Mouse (Mus musculus): ENCODE data around the gene Rptor. TPM values are rescaled to one million over a fixed set of nuclear protein-coding genes. Genes with fewer than 3 reads are reported as not detected.

Rptor gene
- polyA plus RNA-seq, 2 experiments: 3.7 to 5.8 TPM

DNA sequence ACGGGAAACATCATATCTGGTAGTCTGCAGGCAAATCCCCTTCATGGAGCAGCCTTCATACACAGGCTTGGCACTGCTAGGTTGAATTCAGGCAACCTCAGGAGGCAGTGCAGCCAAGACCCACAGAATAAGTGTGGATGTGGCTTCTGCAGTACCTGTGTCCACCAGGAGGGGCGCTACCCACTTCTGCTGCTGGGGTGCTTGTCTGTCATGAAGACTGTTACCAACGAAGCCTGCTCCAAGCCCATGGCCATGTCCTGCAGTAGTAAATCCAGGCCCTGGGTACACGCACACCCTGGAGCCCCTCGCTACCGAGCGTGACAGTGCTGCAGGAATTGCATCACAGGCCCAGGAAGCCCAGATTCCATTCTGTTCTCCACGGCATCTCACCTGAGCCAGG lies 317.2 kb downstream of the Rptor start:
- no peaks in the 10 kb centered on the region for H3K9me3 ChIP-seq (ENCODE audit: control insufficient read depth, low read length)
- no peak overlapping the region for H3K27ac ChIP-seq
- no peaks in the 10 kb centered on the region for H3K4me1 ChIP-seq (replicated peaks; ENCODE audit: control insufficient read depth in 2 of 2, insufficient read depth in 2 of 2, low read length in 1 of 2)
- WGBS (ENCODE audit: insufficient replicate concordance): 61% methylated on average over 8 of the region's 8 CpGs
- H3K4me2 ChIP-seq (ENCODE audit: low read depth): no peak overlapping the region
- ATAC-seq (ENCODE audit: insufficient read depth): 0 out of 2 replicates have a peak, but pooled peaks have one; percentile 14
- no peaks in the 10 kb centered on the region for H3K27me3 ChIP-seq (ENCODE audit: control insufficient read depth, insufficient read depth, low read length)
- peak; percentile 95 for TF ChIP-seq CTCF (IDR thresholded peaks at IDR 0.05; ENCODE audit: low read depth)
- no peak for TF ChIP-seq EP300 (IDR thresholded peaks at IDR 0.05; ENCODE audit: low read depth)
- peaks cover 5% of the 10 kb centered on the region for H3K36me3 ChIP-seq (replicated peaks; ENCODE audit: control insufficient read depth, insufficient read depth, low read depth)
- no peak overlapping the region for H3K9ac ChIP-seq (replicated peaks)
- DNase-seq (ENCODE audit: low read depth in 3 of 3, low spot score in 3 of 3): no peak
- H3K4me3 ChIP-seq (ENCODE audit: insufficient read depth in 1 of 2, low read depth in 2 of 2, low read length in 2 of 2): no peak overlapping the region

DNA sequence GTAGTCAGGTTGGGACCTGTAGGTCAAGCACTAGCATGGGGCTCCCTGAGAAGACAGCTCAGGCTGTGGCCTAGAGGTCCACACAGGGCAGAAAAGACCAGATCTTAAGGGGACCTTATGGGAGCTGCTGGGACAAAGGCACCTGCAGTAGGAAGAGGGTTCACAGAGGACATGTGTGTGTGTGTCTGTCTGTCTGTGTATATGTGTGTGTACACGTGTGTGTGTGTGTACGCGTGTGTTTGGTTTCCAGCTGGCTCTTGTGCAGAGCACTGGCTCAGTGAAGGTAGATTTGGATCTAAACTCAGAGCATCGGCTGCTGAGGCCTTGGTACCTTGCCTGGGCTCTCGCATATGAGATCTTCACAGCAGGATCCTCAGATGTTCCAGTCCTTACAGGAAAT lies 318.0 kb downstream of the Rptor start:
- Histone ChIP-seq H3K9ac (replicated peaks) (no peak overlapping the region), H3K36me3 (replicated peaks; ENCODE audit: control insufficient read depth, insufficient read depth, low read depth) (peaks cover 5% of the 10 kb centered on the region), H3K9me3 (ENCODE audit: control insufficient read depth, low read length) (no peaks in the 10 kb centered on the region), H3K27me3 (ENCODE audit: control insufficient read depth, insufficient read depth, low read length) (no peaks in the 10 kb centered on the region), H3K4me1 (replicated peaks; ENCODE audit: control insufficient read depth in 2 of 2, insufficient read depth in 2 of 2, low read length in 1 of 2) (no peaks in the 10 kb centered on the region), H3K4me2 (ENCODE audit: low read depth) (no peak overlapping the region), H3K4me3 (ENCODE audit: insufficient read depth in 1 of 2, low read depth in 2 of 2, low read length in 2 of 2) (no peak overlapping the region), H3K27ac (no peak overlapping the region)
- WGBS (ENCODE audit: insufficient replicate concordance): 74% methylated on average over 5 of the region's 5 CpGs
- DNase-seq (ENCODE audit: low read depth in 3 of 3, low spot score in 3 of 3) (no peak), ATAC-seq (ENCODE audit: insufficient read depth) (no peak)
- TF ChIP-seq EP300 (IDR thresholded peaks at IDR 0.05; ENCODE audit: low read depth) (no peak), CTCF (IDR thresholded peaks at IDR 0.05; ENCODE audit: low read depth) (no peak)

DNA sequence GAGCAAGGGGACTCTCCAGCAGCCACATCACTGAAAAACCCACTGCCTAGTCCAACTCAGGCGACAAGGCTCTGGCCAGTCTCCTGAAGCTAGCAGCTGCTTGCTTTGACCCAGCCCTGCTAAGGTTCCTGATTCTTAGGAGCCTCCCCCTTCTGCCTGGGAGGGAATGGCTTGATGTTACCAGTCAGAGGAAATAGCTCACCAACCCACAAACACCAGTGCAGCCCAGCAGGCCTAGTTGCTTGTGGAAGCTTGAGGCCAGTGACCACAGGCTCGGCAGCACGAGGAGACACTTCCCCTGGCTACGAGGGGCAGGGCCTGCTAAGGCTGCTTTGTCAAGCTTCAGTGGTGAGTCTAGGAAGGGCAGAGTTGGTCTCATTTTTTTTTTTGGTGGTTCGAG lies 322.5 kb downstream of the Rptor start:
- H3K4me2 ChIP-seq (ENCODE audit: low read depth): no peak overlapping the region
- H3K4me1 ChIP-seq (replicated peaks; ENCODE audit: control insufficient read depth in 2 of 2, insufficient read depth in 2 of 2, low read length in 1 of 2): no peaks in the 10 kb centered on the region; a peak in 1 of 4 replicates
- no peaks in the 10 kb centered on the region for H3K27me3 ChIP-seq (ENCODE audit: control insufficient read depth, insufficient read depth, low read length)
- H3K9ac ChIP-seq (replicated peaks): no peak overlapping the region
- H3K4me3 ChIP-seq (ENCODE audit: insufficient read depth in 1 of 2, low read depth in 2 of 2, low read length in 2 of 2): no peak overlapping the region
- ATAC-seq (ENCODE audit: insufficient read depth) (0 out of 2 replicates have a peak, but pooled peaks have one; percentile 13), DNase-seq (ENCODE audit: low read depth in 3 of 3, low spot score in 3 of 3) (no peak)
- TF ChIP-seq EP300 (IDR thresholded peaks at IDR 0.05; ENCODE audit: low read depth): no peak
- no peak for TF ChIP-seq CTCF (IDR thresholded peaks at IDR 0.05; ENCODE audit: low read depth)
- no peaks in the 10 kb centered on the region for H3K36me3 ChIP-seq (replicated peaks; ENCODE audit: control insufficient read depth, insufficient read depth, low read depth)
- no peak overlapping the region for H3K27ac ChIP-seq
- no peaks in the 10 kb centered on the region for H3K9me3 ChIP-seq (ENCODE audit: control insufficient read depth, low read length)
- 19% methylated on average over 5 of the region's 5 CpGs for WGBS (ENCODE audit: insufficient replicate concordance)

DNA sequence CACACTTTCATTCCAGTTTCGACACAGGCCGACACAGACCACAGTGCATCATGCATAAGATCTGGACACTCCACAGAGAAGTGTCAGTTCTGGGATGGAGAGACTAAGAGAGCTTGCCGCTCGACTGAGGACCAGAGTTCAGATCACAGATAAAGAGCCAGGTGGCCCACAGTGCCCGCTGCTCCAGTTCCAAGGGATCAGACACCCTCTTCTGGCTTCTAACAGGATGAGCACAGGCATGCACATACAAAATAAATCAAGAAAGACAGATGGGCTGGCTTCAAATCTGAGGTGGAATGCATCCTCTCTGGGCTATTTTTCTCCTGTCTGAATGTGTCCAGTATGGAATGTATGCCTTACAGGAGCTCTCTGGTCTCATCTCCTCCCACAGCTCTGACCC lies 324.1 kb downstream of the Rptor start:
- Histone ChIP-seq H3K9me3 (ENCODE audit: control insufficient read depth, low read length) (no peaks in the 10 kb centered on the region), H3K4me2 (ENCODE audit: low read depth) (no peak overlapping the region), H3K9ac (replicated peaks) (no peak overlapping the region), H3K27me3 (ENCODE audit: control insufficient read depth, insufficient read depth, low read length) (no peaks in the 10 kb centered on the region), H3K4me3 (ENCODE audit: insufficient read depth in 1 of 2, low read depth in 2 of 2, low read length in 2 of 2) (no peak overlapping the region), H3K36me3 (replicated peaks; ENCODE audit: control insufficient read depth, insufficient read depth, low read depth) (no peaks in the 10 kb centered on the region), H3K4me1 (replicated peaks; ENCODE audit: control insufficient read depth in 2 of 2, insufficient read depth in 2 of 2, low read length in 1 of 2) (no peaks in the 10 kb centered on the region; a peak in 1 of 4 replicates), H3K27ac (no peak overlapping the region)
- ATAC-seq (ENCODE audit: insufficient read depth) (no peak), DNase-seq (ENCODE audit: low read depth in 3 of 3, low spot score in 3 of 3) (no peak)
- 56% methylated on average over 5 of the region's 5 CpGs for WGBS (ENCODE audit: insufficient replicate concordance)
- TF ChIP-seq CTCF (IDR thresholded peaks at IDR 0.05; ENCODE audit: low read depth) (no peak), EP300 (IDR thresholded peaks at IDR 0.05; ENCODE audit: low read depth) (no peak)

DNA sequence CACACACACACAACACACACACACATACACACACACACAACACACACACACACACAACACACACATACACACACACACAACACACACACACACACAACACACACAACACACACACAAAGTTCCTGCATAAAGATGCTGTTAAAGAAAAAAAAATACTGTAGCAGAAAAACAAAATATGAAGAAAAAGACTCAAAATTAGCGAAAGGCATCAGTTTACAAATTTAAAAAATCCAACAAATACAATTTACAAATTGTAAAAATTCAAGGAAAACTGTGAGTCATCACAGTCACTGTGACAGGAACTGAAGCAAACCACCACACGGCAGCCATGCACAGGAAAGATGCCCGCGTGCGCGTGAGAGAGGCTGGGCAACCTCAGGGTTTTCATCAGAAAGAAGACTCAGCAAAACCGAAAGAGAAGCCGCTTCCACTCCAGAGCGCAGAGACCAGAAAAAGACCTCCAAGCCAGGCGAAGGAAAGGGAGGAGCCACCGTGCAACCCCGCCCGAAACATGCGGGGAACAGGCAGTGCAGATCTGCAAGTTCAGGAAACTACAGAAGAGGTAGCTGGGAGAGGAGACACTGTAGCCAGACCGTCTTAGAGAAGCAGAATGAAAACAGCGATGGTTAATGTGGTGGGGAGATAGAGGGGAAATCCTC lies 325.4 kb downstream of the Rptor start:
- TF ChIP-seq CTCF (IDR thresholded peaks at IDR 0.05; ENCODE audit: low read depth): no peak
- TF ChIP-seq EP300 (IDR thresholded peaks at IDR 0.05; ENCODE audit: low read depth): no peak
- no peak overlapping the region for H3K9ac ChIP-seq (replicated peaks)
- no peaks in the 10 kb centered on the region for H3K27me3 ChIP-seq (ENCODE audit: control insufficient read depth, insufficient read depth, low read length)
- H3K27ac ChIP-seq: no peak overlapping the region
- no peaks in the 10 kb centered on the region; a peak in 1 of 4 replicates for H3K4me1 ChIP-seq (replicated peaks; ENCODE audit: control insufficient read depth in 2 of 2, insufficient read depth in 2 of 2, low read length in 1 of 2)
- peak overlapping the region; percentile 48 for H3K4me2 ChIP-seq (ENCODE audit: low read depth)
- 0 out of 4 replicates have a peak overlapping the region, but pooled peaks of 1 of the 2 experiments have one; percentile 6 for H3K4me3 ChIP-seq (ENCODE audit: insufficient read depth in 1 of 2, low read depth in 2 of 2, low read length in 2 of 2)
- 8% methylated on average over 16 of the region's 16 CpGs for WGBS (ENCODE audit: insufficient replicate concordance)
- no peaks in the 10 kb centered on the region for H3K36me3 ChIP-seq (replicated peaks; ENCODE audit: control insufficient read depth, insufficient read depth, low read depth)
- H3K9me3 ChIP-seq (ENCODE audit: control insufficient read depth, low read length): no peaks in the 10 kb centered on the region
- ATAC-seq (ENCODE audit: insufficient read depth): peak; percentile 45
- DNase-seq (ENCODE audit: low read depth in 3 of 3, low spot score in 3 of 3): no peak
